Mouse (Mus musculus): ENCODE measurements around the gene Vmn2r77. TPM values are rescaled to one million over a fixed set of nuclear protein-coding genes. Genes with fewer than 3 reads are reported as not detected.

Gene Vmn2r77
- polyA plus RNA-seq (2017; shearing (Covaris generic)) = 0.06 TPM

GRCm38 (mm10) chr7:86794727-86795126, at the start of gene Vmn2r77:
TSS of gene Vmn2r77 (plus strand) at chr7:86795027.

GRCm38 (mm10) chr7:86775617-86776325, 19.1 kb upstream of the Vmn2r77 start, which contains the start of gene Folh1:
TSS of gene Folh1 (minus strand) at chr7:86775943.

Other genes with a start within 250 kb of the Vmn2r77 start
- gene Olfr295, start 211.2 kb upstream of the Vmn2r77 start, polyA plus RNA-seq (2017; shearing (Covaris generic)) = not detected
- not detected for gene Olfr294, start 178.4 kb upstream of the Vmn2r77 start, polyA plus RNA-seq (2017; shearing (Covaris generic))
- gene Olfr293, start 146.0 kb upstream of the Vmn2r77 start, polyA plus RNA-seq (2017; shearing (Covaris generic)) = not detected
- gene Olfr292, start 106.7 kb upstream of the Vmn2r77 start, polyA plus RNA-seq (2017; shearing (Covaris generic)) = not detected
- gene Folh1, start 19.1 kb upstream of the Vmn2r77 start, polyA plus RNA-seq (2017; shearing (Covaris generic)) = not detected
- not detected for gene Vmn2r78, start 120.1 kb downstream of the Vmn2r77 start, polyA plus RNA-seq (2017; shearing (Covaris generic))
- gene Vmn2r79, start 201.1 kb downstream of the Vmn2r77 start, polyA plus RNA-seq (2017; shearing (Covaris generic)) = 0.07 TPM